Mouse (Mus musculus) adrenal gland, adult 8-10 months (tissue): ENCODE measurements at regions not wholly inside any gene's neighbourhood (a gene's known extent, or its start where the extent isn't known, plus 50 kb on each side); places are given as distances from the start of the nearest gene placed in this dataset.

Source experiments
- DNase-seq: peaks from one replicate; pipeline ENCODE4 v3.0.0; 2022

GRCm38 (mm10) chr1:186501726-186502125 lies 204.1 kb downstream of the Tgfb2 start:
- DNase-seq, result no peak

GRCm38 (mm10) chr1:186497872-186498271 lies 207.9 kb downstream of the Tgfb2 start:
- DNase-seq, result no peak

GRCm38 (mm10) chr1:186497333-186497732 lies 208.5 kb downstream of the Tgfb2 start:
- no peak for DNase-seq

GRCm38 (mm10) chr1:186494411-186494783 lies 211.4 kb downstream of the Tgfb2 start:
- no peak for DNase-seq

- no peak for DNase-seq
Measured at GRCm38 (mm10) chr1:186493664-186494410, 212.0 kb downstream of the Tgfb2 start.

- DNase-seq, result peak; percentile 11
Measured at GRCm38 (mm10) chr1:186482177-186482576, 223.6 kb downstream of the Tgfb2 start.

GRCm38 (mm10) chr1:186480019-186480418 lies 225.8 kb downstream of the Tgfb2 start:
- no peak for DNase-seq

GRCm38 (mm10) chr1:186478428-186479238 lies 227.2 kb downstream of the Tgfb2 start:
- no peak for DNase-seq

- no peak for DNase-seq
Measured at GRCm38 (mm10) chr1:186474844-186475243, 230.9 kb downstream of the Tgfb2 start.

GRCm38 (mm10) chr1:186474385-186474784 lies 231.4 kb downstream of the Tgfb2 start:
- DNase-seq, result no peak

GRCm38 (mm10) chr1:186472955-186473354 lies 232.8 kb downstream of the Tgfb2 start:
- DNase-seq, result no peak

GRCm38 (mm10) chr1:186465526-186465925 lies 240.3 kb downstream of the Tgfb2 start:
- DNase-seq, result no peak

GRCm38 (mm10) chr1:186460742-186461141 lies 245.0 kb downstream of the Tgfb2 start:
- no peak for DNase-seq

GRCm38 (mm10) chr1:186458099-186458637 lies 247.6 kb downstream of the Tgfb2 start:
- no peak for DNase-seq

GRCm38 (mm10) chr1:186457098-186457497 lies 248.7 kb downstream of the Tgfb2 start:
- no peak for DNase-seq

GRCm38 (mm10) chr1:186456131-186456530 lies 249.7 kb downstream of the Tgfb2 start:
- DNase-seq, result no peak

- DNase-seq, result no peak
Measured at GRCm38 (mm10) chr1:186455177-186455660, 250.6 kb downstream of the Tgfb2 start.

GRCm38 (mm10) chr1:186454393-186455085 lies 251.2 kb downstream of the Tgfb2 start:
- no peak for DNase-seq

- DNase-seq, result no peak
Measured at GRCm38 (mm10) chr1:186448841-186449650, 256.7 kb downstream of the Tgfb2 start.

GRCm38 (mm10) chr1:186447521-186447920 lies 258.3 kb downstream of the Tgfb2 start:
- DNase-seq, result no peak

- no peak for DNase-seq
Measured at GRCm38 (mm10) chr1:186444701-186445131, 261.1 kb downstream of the Tgfb2 start.

- no peak for DNase-seq
Measured at GRCm38 (mm10) chr1:186442160-186442559, 263.6 kb downstream of the Tgfb2 start.
